Mouse (Mus musculus) C2C12 (cell line): ENCODE measurements around the gene Rapgef2.

ENCODE experiments used
- CTCF ChIP-seq: IDR thresholded peaks from one replicate; pipeline ENCODE4 v1.5.1; 2011; ENCODE audit not compliant: control insufficient read depth, insufficient read depth, insufficient read length
- MAX ChIP-seq: IDR thresholded peaks from one replicate; pipeline ENCODE4 v1.6.1; 2011; ENCODE audit warnings: mild to moderate bottlenecking, control low read depth

DNA sequence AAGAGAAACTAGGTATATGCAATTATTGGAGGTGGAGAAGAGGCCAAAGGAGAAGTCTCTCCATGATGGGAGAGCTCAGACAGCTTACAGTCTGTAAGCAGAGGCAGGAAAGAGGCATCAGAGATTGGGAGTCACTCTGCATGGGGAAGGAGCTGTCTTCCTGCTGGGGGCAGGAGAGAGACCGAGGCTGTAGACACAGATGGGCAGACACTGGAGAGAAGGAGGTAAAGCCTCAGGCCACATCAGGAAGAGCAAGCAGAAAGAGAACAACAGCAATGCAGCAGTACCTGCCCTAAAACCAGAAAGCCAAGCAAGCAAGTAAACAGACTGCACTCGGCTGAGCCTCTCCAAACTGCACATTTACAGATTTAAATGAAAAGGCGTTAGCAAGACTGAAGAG is 81.2 kb downstream of the Rapgef2 start:
- TF ChIP-seq MAX: no peak
- no peak for TF ChIP-seq CTCF
